Mouse (Mus musculus) erythroid progenitor cell, adult 5-6 weeks (primary cell): ENCODE results near the gene Cyp4a31. TPM values are rescaled to one million over a fixed set of nuclear protein-coding genes. Genes with fewer than 3 reads are reported as not detected.

Experiments
- total RNA-seq, 2 experiments: library from RNA; stranded (forward) in 1 of 2; stranded (reverse) in 1 of 2; fragments of 150-400 nt in 1 of 2; fragments of 186-747, 209-891 nt in 1 of 2; gene quantifications; 2 replicates each; pipeline versions ENCODE4 v1.2.3 to v1.2.4; 2015 to 2017; ENCODE audit warnings: low replicate concordance in 2 of 2

Cyp4a31 gene
- total RNA-seq, 2 experiments from 2014 or later = not detected

Other genes with a start within 250 kb of the Cyp4a31 start
- not detected in 2 replicates for gene Cyp4a12b, start 152.0 kb upstream of the Cyp4a31 start, total RNA-seq (2015; ENCODE audit: low replicate concordance)
- gene Cyp4a12b, start 152.0 kb upstream of the Cyp4a31 start, total RNA-seq (2017; ENCODE audit: low replicate concordance) = not detected in 2 replicates
- not detected in 2 replicates for gene Cyp4a30b, start 111.0 kb upstream of the Cyp4a31 start, total RNA-seq (2015; ENCODE audit: low replicate concordance)
- not detected in 2 replicates for gene Cyp4a30b, start 111.0 kb upstream of the Cyp4a31 start, total RNA-seq (2017; ENCODE audit: low replicate concordance)
- not detected in 2 replicates for gene Cyp4a14, start 67.5 kb upstream of the Cyp4a31 start, total RNA-seq (2015; ENCODE audit: low replicate concordance)
- not detected in 2 replicates for gene Cyp4a14, start 67.5 kb upstream of the Cyp4a31 start, total RNA-seq (2017; ENCODE audit: low replicate concordance)
- gene Cyp4a10, start 45.4 kb upstream of the Cyp4a31 start, total RNA-seq (2015; ENCODE audit: low replicate concordance) = not detected in 2 replicates
- not detected in 2 replicates for gene Cyp4a10, start 45.4 kb upstream of the Cyp4a31 start, total RNA-seq (2017; ENCODE audit: low replicate concordance)
- gene Cyp4a32, start 37.3 kb downstream of the Cyp4a31 start, total RNA-seq (2015; ENCODE audit: low replicate concordance) = not detected in 2 replicates
- not detected in 2 replicates for gene Cyp4a32, start 37.3 kb downstream of the Cyp4a31 start, total RNA-seq (2017; ENCODE audit: low replicate concordance)
- gene Cyp4b1, start 84.1 kb downstream of the Cyp4a31 start, total RNA-seq (2015; ENCODE audit: low replicate concordance) = not detected in 2 replicates
- not detected in 2 replicates for gene Cyp4b1, start 84.1 kb downstream of the Cyp4a31 start, total RNA-seq (2017; ENCODE audit: low replicate concordance)
- gene Efcab14, start 174.1 kb downstream of the Cyp4a31 start, total RNA-seq (2015; ENCODE audit: low replicate concordance) = 48.6 and 49.7 TPM in 2 replicates
- gene Efcab14, start 174.1 kb downstream of the Cyp4a31 start, total RNA-seq (2017; ENCODE audit: low replicate concordance) = 30.9 and 37.1 TPM in 2 replicates
- not detected in 2 replicates for gene Tex38, start 217.4 kb downstream of the Cyp4a31 start, total RNA-seq (2015; ENCODE audit: low replicate concordance)
- not detected in 2 replicates for gene Tex38, start 217.4 kb downstream of the Cyp4a31 start, total RNA-seq (2017; ENCODE audit: low replicate concordance)
- gene Atpaf1, start 221.2 kb downstream of the Cyp4a31 start, total RNA-seq (2015; ENCODE audit: low replicate concordance) = 4.2 and 5.8 TPM in 2 replicates
- 8.1 and 14.3 TPM in 2 replicates for gene Atpaf1, start 221.2 kb downstream of the Cyp4a31 start, total RNA-seq (2017; ENCODE audit: low replicate concordance)